Mouse (Mus musculus) MEL (cell line): ENCODE results near the gene Gm14862. TPM values are rescaled to one million over a fixed set of nuclear protein-coding genes. Genes with fewer than 3 reads are reported as not detected.

Experiments
- DNase-seq: peaks from one replicate; pipeline ENCODE4 v3.0.0; 2011; ENCODE audit warnings: low read depth, low spot score
- H3K27ac ChIP-seq: 2 replicates; pipeline ENCODE4 v1.5.1; 2012; ENCODE audit warnings: low read depth, mild to moderate bottlenecking, control low read depth, low read length, moderate library complexity; ENCODE audit not compliant: control insufficient read depth
- H3K27me3 ChIP-seq, 2 experiments: fragments of 150-350 bp in 1 of 2; sonication (generic) in 1 of 2; 2 replicates each; pipeline ENCODE4 v1.6.1; 2012; ENCODE audit warnings: low read length in 2 of 2, mild to moderate bottlenecking in 2 of 2, improper control_type of control experiment in 1 of 2, moderate library complexity in 1 of 2; ENCODE audit not compliant: insufficient read depth in 2 of 2, control insufficient read depth in 1 of 2
- H3K36me3 ChIP-seq, 2 experiments: 2 replicates each; pipeline ENCODE4 v1.6.1; 2012 to 2014; ENCODE audit warnings: low read length in 2 of 2, improper control_type of control experiment in 1 of 2, inconsistent platforms in 1 of 2, mild to moderate bottlenecking in 1 of 2; ENCODE audit not compliant: insufficient read depth in 2 of 2, control insufficient read depth in 1 of 2
- H3K4me1 ChIP-seq, 2 experiments: fragments of 150-350 bp in 1 of 2; sonication (generic) in 1 of 2; 2 replicates each; pipeline ENCODE4 v1.6.1; 2012; ENCODE audit warnings: low read length in 2 of 2, improper control_type of control experiment in 1 of 2, mild to moderate bottlenecking in 1 of 2; ENCODE audit not compliant: insufficient read depth in 2 of 2, control insufficient read depth in 1 of 2
- H3K4me3 ChIP-seq, 2 experiments: fragments of 150-350 bp in 1 of 2; sonication (generic) in 1 of 2; 2 replicates each; pipeline ENCODE4 v1.5.1; 2012; ENCODE audit warnings: low read depth in 2 of 2, low read length in 2 of 2, mild to moderate bottlenecking in 2 of 2, moderate library complexity in 2 of 2, control low read depth in 1 of 2, improper control_type of control experiment in 1 of 2; ENCODE audit not compliant: control insufficient read depth in 1 of 2, insufficient read depth in 1 of 2
- H3K79me2 ChIP-seq: 2 replicates; pipeline ENCODE4 v1.6.1; 2012; ENCODE audit warnings: mild to moderate bottlenecking, low read length, moderate library complexity; ENCODE audit not compliant: control insufficient read depth, poor library complexity, insufficient read depth
- H3K9ac ChIP-seq: 2 replicates; pipeline ENCODE4 v1.6.1; 2012; ENCODE audit warnings: low read depth, mild to moderate bottlenecking, control low read depth, low read length, moderate library complexity; ENCODE audit not compliant: control insufficient read depth, poor library complexity, severe bottlenecking
- H3K9me3 ChIP-seq: fragments of 150-350 bp; sonication (generic); replicated peaks from 2 replicates; pipeline ENCODE4 v1.6.1; 2012; ENCODE audit warnings: mild to moderate bottlenecking, low read length, improper control_type of control experiment, moderate library complexity; ENCODE audit not compliant: insufficient read depth
- BHLHE40 ChIP-seq: IDR thresholded peaks from 2 replicates; pipeline ENCODE4 v1.6.1; 2012; ENCODE audit warnings: low read depth, mild to moderate bottlenecking, inconsistent platforms, low read length, improper control_type of control experiment, borderline replicate concordance
- CHD1 ChIP-seq: IDR thresholded peaks from 2 replicates; pipeline ENCODE4 v1.6.1; 2012; ENCODE audit warnings: low read depth, mild to moderate bottlenecking, inconsistent platforms, low read length, improper control_type of control experiment
- CHD2 ChIP-seq: IDR thresholded peaks from 2 replicates; pipeline ENCODE4 v1.6.1; 2011; ENCODE audit warnings: low read length, improper control_type of control experiment
- E2F4 ChIP-seq: IDR thresholded peaks from 2 replicates; pipeline ENCODE4 v1.6.1; 2011; ENCODE audit warnings: low read depth, low read length, improper control_type of control experiment, borderline replicate concordance
- ELF1 ChIP-seq: IDR thresholded peaks from 2 replicates; pipeline ENCODE4 v1.6.1; 2014; ENCODE audit warnings: low read depth, mild to moderate bottlenecking, inconsistent platforms, low read length, improper control_type of control experiment, moderate library complexity
- GATA1 ChIP-seq: IDR thresholded peaks from 2 replicates; pipeline ENCODE4 v1.6.1; 2011; ENCODE audit warnings: low read depth, low read length, improper control_type of control experiment
- JUND ChIP-seq: IDR thresholded peaks from 2 replicates; pipeline ENCODE4 v1.6.1; 2011; ENCODE audit warnings: low read depth, mild to moderate bottlenecking, improper control_type of control experiment, low read length
- KAT2A ChIP-seq: conservative IDR thresholded peaks from 2 replicates; pipeline ENCODE4 v1.6.1; 2012; ENCODE audit warnings: low read depth, low read length, improper control_type of control experiment, inconsistent platforms
- MAZ ChIP-seq: IDR thresholded peaks from 2 replicates; pipeline ENCODE4 v1.6.1; 2012; ENCODE audit warnings: low read depth, mild to moderate bottlenecking, inconsistent platforms, low read length, improper control_type of control experiment
- MYB ChIP-seq: IDR thresholded peaks from 2 replicates; pipeline ENCODE4 v1.6.1; 2011; ENCODE audit warnings: mild to moderate bottlenecking, low read depth, low read length, improper control_type of control experiment
- MYC ChIP-seq: IDR thresholded peaks from 2 replicates; pipeline ENCODE4 v1.6.1; 2011; ENCODE audit warnings: low read depth, mild to moderate bottlenecking, low read length, improper control_type of control experiment, moderate library complexity
- NRF1 ChIP-seq: IDR thresholded peaks from 2 replicates; pipeline ENCODE4 v1.6.1; 2014; ENCODE audit warnings: low read depth, mild to moderate bottlenecking, inconsistent platforms, low read length, improper control_type of control experiment, moderate library complexity; ENCODE audit not compliant: poor library complexity, insufficient read depth, severe bottlenecking
- POLR2A ChIP-seq, 2 experiments: IDR thresholded peaks; 2 replicates each; pipeline ENCODE4 v1.6.1; 2011 to 2012; ENCODE audit warnings: low read length in 2 of 2, mild to moderate bottlenecking in 2 of 2, control low read depth in 1 of 2, improper control_type of control experiment in 1 of 2, low read depth in 1 of 2, moderate library complexity in 1 of 2; ENCODE audit not compliant: control insufficient read depth in 1 of 2, insufficient read depth in 1 of 2, poor library complexity in 1 of 2
- POLR2AphosphoS2 ChIP-seq: IDR thresholded peaks from 2 replicates; pipeline ENCODE4 v1.6.1; 2011; ENCODE audit warnings: low read length, improper control_type of control experiment
- RAD21 ChIP-seq: IDR thresholded peaks from 2 replicates; pipeline ENCODE4 v1.6.1; 2011; ENCODE audit warnings: mild to moderate bottlenecking, low read depth, low read length, improper control_type of control experiment
- RCOR1 ChIP-seq: IDR thresholded peaks from 2 replicates; pipeline ENCODE4 v1.6.1; 2012; ENCODE audit warnings: low read depth, mild to moderate bottlenecking, inconsistent platforms, low read length, improper control_type of control experiment
- SIN3A ChIP-seq: IDR thresholded peaks from 2 replicates; pipeline ENCODE4 v1.6.1; 2012; ENCODE audit warnings: low read length, improper control_type of control experiment, inconsistent platforms
- TBP ChIP-seq: IDR thresholded peaks from 2 replicates; pipeline ENCODE4 v1.8.0; 2011; ENCODE audit warnings: low read depth, low read length, improper control_type of control experiment
- UBTF ChIP-seq: IDR thresholded peaks from 2 replicates; pipeline ENCODE4 v1.6.1; 2012; ENCODE audit warnings: low read depth, mild to moderate bottlenecking, inconsistent platforms, low read length, improper control_type of control experiment, moderate library complexity, borderline replicate concordance; ENCODE audit not compliant: insufficient read depth
- USF2 ChIP-seq, 2 experiments: IDR thresholded peaks; 2 replicates each; pipeline ENCODE4 v1.6.1; 2011 to 2012; ENCODE audit warnings: improper control_type of control experiment in 2 of 2, low read length in 2 of 2, borderline replicate concordance in 1 of 2, inconsistent platforms in 1 of 2, low read depth in 1 of 2, mild to moderate bottlenecking in 1 of 2; ENCODE audit not compliant: insufficient read depth in 1 of 2
- ZKSCAN1 ChIP-seq: IDR thresholded peaks from 2 replicates; pipeline ENCODE4 v1.6.1; 2012; ENCODE audit warnings: low read depth, mild to moderate bottlenecking, inconsistent platforms, low read length, improper control_type of control experiment, moderate library complexity
- ZMIZ1 ChIP-seq: IDR thresholded peaks from 2 replicates; pipeline ENCODE4 v1.6.1; 2012; ENCODE audit warnings: low read depth, mild to moderate bottlenecking, inconsistent platforms, low read length, improper control_type of control experiment, moderate library complexity
- polyA plus RNA-seq, 2 experiments: library from polyadenylated mRNA; stranded (reverse) in 1 of 2; unstranded in 1 of 2; fragments of >175 nt in 1 of 2; fragments of >200 nt in 1 of 2; gene quantifications; 2 replicates each; pipeline versions ENCODE4 v1.2.1 to v1.2.4; 2012; ENCODE audit warnings: low replicate concordance in 2 of 2, low read depth in 1 of 2; ENCODE audit not compliant: insufficient read length in 2 of 2, insufficient read depth in 1 of 2, missing spikeins in 1 of 2
- total RNA-seq: library from RNA; depleted of rRNA; stranded (reverse); fragments of 300-350 nt; gene quantifications from 2 replicates; pipeline ENCODE4 v1.2.3, GENCODE M21; 2012

Gm14862 gene
- total and polyA plus RNA-seq, 3 experiments, result not detected

DNA sequence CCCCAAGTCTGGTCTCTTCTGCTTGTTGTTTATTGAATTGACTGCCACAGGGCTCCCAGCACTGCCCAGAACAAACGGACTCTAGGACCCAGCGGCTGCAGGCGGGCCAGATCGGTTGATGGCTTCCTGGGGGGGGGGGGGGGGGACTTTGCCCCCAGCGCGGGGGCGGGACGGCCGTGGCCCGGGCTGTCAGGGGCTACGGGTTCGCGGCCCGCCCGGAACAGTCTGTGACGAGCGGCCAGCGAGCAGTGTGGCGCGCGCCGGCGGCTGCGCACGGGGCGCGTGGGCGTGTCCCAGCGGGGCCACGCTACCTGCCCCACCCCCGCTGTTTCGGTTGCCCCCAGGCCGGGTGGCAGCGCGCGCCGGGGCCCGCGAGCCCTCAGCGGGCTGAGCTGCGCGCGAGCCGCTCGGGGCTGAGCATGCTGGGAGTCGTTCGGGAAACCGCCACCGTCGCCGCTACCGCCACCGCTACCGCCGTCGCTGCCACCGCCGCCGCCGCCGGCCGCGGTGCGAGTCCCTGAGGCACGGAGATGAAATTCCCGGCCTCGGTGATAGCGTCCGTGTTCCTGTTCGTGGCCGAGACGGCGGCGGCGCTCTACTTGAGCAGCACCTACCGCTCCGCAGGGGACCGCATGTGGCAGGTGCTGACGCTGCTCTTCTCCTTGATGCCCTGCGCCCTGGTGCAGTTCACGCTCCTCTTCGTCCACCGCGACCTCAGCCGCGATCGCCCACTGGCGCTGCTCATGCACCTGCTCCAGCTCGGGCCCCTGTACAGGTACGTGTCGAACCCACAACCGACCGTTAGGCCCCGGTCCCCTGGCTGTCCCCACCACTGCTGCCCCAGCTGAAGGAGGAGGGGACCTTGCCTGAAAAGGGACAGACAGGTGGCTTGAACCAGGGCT lies 16.0 kb upstream of the Gm14862 start, which contains the start of gene Xk (continued):
- TF ChIP-seq MAZ (peak; percentile 81; the same call in 1 of the 2 replicates), POLR2AphosphoS2 (no peak), ZKSCAN1 (no peak), BHLHE40 (no peak), USF2 (IDR thresholded peaks at IDR 0.05; ENCODE audit: borderline replicate concordance in 1 of 2, insufficient read depth in 1 of 2, low read depth in 1 of 2, low read length in 2 of 2) (no peak), NRF1 (peak; percentile 79), GATA1 (no peak), JUND (no peak), E2F4 (0 out of 2 replicates have a peak, but pooled peaks have one; percentile 37), UBTF (0 out of 2 replicates have a peak, but pooled peaks have one; percentile 63), POLR2A (IDR thresholded peaks at IDR 0.05; ENCODE audit: control insufficient read depth in 1 of 2, insufficient read depth in 1 of 2, low read depth in 1 of 2, low read length in 2 of 2, poor library complexity in 1 of 2) (peak; percentile 56 to 87; a peak in 3 of 4 replicates), SIN3A (peak; percentile 88), CHD2 (no peak), MYB (no peak), CHD1 (no peak), ELF1 (0 out of 2 replicates have a peak, but pooled peaks have one; percentile 42), ZMIZ1 (0 out of 2 replicates have a peak, but pooled peaks have one; percentile 64), MYC (peak; percentile 32), RCOR1 (no peak), KAT2A (no peak; the same call in 1 of the 2 replicates)

DNA sequence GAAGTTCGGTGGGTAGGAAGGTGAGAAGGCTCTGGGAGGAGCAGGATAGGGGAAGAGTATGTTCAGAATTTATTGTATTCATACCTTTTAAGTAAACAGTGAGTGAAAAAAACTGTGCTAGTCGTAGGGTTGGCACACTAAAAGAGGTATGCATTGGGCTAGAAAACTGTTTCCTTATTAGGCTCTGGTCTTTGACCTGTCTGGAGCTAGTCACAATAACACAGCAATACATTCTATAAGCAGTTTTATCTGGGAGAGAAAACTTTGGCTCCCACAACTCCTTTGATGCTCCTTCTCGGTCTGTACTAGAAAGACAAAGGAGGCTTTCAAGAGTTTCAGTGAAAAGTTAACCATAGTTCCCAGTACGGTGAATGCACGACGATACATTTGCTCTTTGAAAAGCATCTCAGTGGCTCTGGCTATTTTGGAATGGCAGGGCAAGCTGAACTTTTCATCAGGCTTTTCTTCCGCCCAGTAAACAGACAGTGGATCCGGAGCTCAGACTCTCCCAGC lies 15.3 kb upstream of the Gm14862 start:
- Histone ChIP-seq H3K36me3 (peaks cover 0 to 24% of the 10 kb centered on the region in 2 experiments; a peak in 3 of 4 replicates), H3K79me2 (peaks cover 36% of the 10 kb centered on the region), H3K27me3 (no peaks in the 10 kb centered on the region), H3K27ac (peak overlapping the region; percentile 84), H3K4me1 (peaks cover 10 to 15% of the 10 kb centered on the region in 2 experiments; a peak in 3 of 4 replicates), H3K9ac (peak overlapping the region; percentile 92), H3K4me3 (peak overlapping the region; percentile 69 to 79), H3K9me3 (no peaks in the 10 kb centered on the region)
- no peak for DNase-seq
- TF ChIP-seq RAD21 (no peak), TBP (peak; percentile 44; the same call in 1 of the 2 replicates)
